22 mouse cellular contexts compared by ENCODE assay signal in the genomic region with DNA sequence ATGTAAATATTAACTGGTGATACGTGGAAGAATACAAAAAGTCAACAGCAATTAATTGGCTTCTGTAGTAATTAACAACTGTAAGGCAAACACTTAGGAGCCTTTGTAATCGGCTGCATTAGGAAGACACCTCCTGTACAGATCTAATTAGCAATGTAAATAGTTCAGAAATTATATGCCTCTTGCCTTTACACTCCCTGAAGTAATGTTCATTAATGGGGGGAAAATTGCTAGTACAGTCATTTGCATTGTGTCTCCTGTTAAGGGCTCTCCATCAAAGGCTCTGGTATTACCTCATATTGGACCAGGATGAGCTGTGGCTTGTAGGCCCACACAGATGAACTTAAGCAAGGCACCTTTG.
DNase-seq lines count a peak whose midpoint lies in the region; ATAC-seq and TF ChIP-seq lines count a peak whose summit lies in the region.
"Had no signal": no experiment of that assay in that cellular context is flagged by ENCODE, and none has a peak within 500 bp of the region (broad histone marks: within the 10 kb centered on the region; RNA-seq: fewer than 3 reads in every experiment).

No protein-coding gene starts in this region.

- peak; percentile 73 for ATAC-seq in forebrain, embryonic 11.5 days (replicated peaks; ENCODE audit: low FRiP score)
- peak; percentile 70 for ATAC-seq in midbrain, embryonic 14.5 days (ENCODE audit: low FRiP score, low TSS enrichment)
- ATAC-seq: CD4-positive, CD25-positive, alpha-beta regulatory T cell, adult 4 months; intestine, embryonic 15.5 days had no signal

- no peaks in the 10 kb centered on the region for H3K27me3 ChIP-seq in forebrain, embryonic 11.5 days (ENCODE audit: control insufficient read depth, insufficient read depth, low read length)
- H3K27me3 ChIP-seq in forebrain, embryonic 10.5 days (ENCODE audit: poor library complexity, severe bottlenecking): no peaks in the 10 kb centered on the region
- H3K27me3 ChIP-seq in midbrain, embryonic 14.5 days (ENCODE audit: control insufficient read depth, insufficient read depth, low read length): no peaks in the 10 kb centered on the region
- no peaks in the 10 kb centered on the region for H3K27me3 ChIP-seq in thymus, adult 2 months (ENCODE audit: control insufficient read depth, insufficient read depth, low read length)
- H3K27me3 ChIP-seq: intestine, embryonic 15.5 days had no signal

- no peak overlapping the region for H3K27ac ChIP-seq in forebrain, embryonic 11.5 days (ENCODE audit: low read depth, low read length)
- no peak overlapping the region for H3K27ac ChIP-seq in forebrain, embryonic 10.5 days
- no peak overlapping the region for H3K27ac ChIP-seq in midbrain, embryonic 14.5 days (replicated peaks; ENCODE audit: low read depth, low read length)
- H3K27ac ChIP-seq in thymus, adult 2 months (ENCODE audit: control insufficient read depth, insufficient read depth, low read length): no peak overlapping the region
- H3K27ac ChIP-seq: embryonic facial prominence, embryonic 10.5 days; heart, adult 2 months; intestine, embryonic 15.5 days; left cerebral cortex, adult 2 months had no signal

- no peaks in the 10 kb centered on the region for H3K36me3 ChIP-seq in forebrain, embryonic 11.5 days (ENCODE audit: control insufficient read depth, insufficient read depth, low read length)
- no peaks in the 10 kb centered on the region for H3K36me3 ChIP-seq in forebrain, embryonic 10.5 days (replicated peaks)
- no peaks in the 10 kb centered on the region for H3K36me3 ChIP-seq in midbrain, embryonic 14.5 days (ENCODE audit: control insufficient read depth, insufficient read depth, low read length)
- H3K36me3 ChIP-seq in thymus, adult 2 months (ENCODE audit: control insufficient read depth, insufficient read depth, low read length): no peaks in the 10 kb centered on the region
- H3K36me3 ChIP-seq: embryonic facial prominence, embryonic 10.5 days; intestine, embryonic 15.5 days had no signal

- WGBS in forebrain, embryonic 11.5 days: 53% methylated on average over 2 of the region's 2 CpGs
- WGBS in forebrain, embryonic 10.5 days: 77% methylated on average over 2 of the region's 2 CpGs
- WGBS in midbrain, embryonic 14.5 days: 49% methylated on average over 2 of the region's 2 CpGs
- 89% methylated on average over 2 of the region's 2 CpGs for WGBS in thymus, adult 2 months

- no peak for DNase-seq in forebrain, embryonic 11.5 days (ENCODE audit: low spot score)
- DNase-seq in forebrain, embryonic 10.5 days (ENCODE audit: extremely low spot score, low spot score): no peak
- DNase-seq in retina, postnatal 1 day: peak; percentile 78
- DNase-seq in retina, embryonic 14.5 days (ENCODE audit: low spot score): no peak
- DNase-seq in midbrain, embryonic 14.5 days: peak; percentile 26
- DNase-seq in thymus, adult 2 months: no peak
- no peak for DNase-seq in layer of hippocampus, adult 9-10 months (ENCODE audit: low spot score)
- DNase-seq in embryo, embryonic 11 days: no peak
- DNase-seq: adrenal gland, postnatal 14 days; gastrocnemius, postnatal 14 days; heart, adult 2 months; heart, postnatal 36 days; kidney, adult 9 months; kidney, postnatal 25 days; lung, adult 18-20 months; lung, postnatal 14 days; right cerebral cortex, adult 18-20 months; thymus, postnatal 36 days had no signal

- no peaks in the 10 kb centered on the region for H3K4me1 ChIP-seq in forebrain, embryonic 11.5 days (replicated peaks; ENCODE audit: control insufficient read depth, insufficient read depth, low read length)
- H3K4me1 ChIP-seq in forebrain, embryonic 10.5 days: no peaks in the 10 kb centered on the region
- no peaks in the 10 kb centered on the region for H3K4me1 ChIP-seq in midbrain, embryonic 14.5 days (ENCODE audit: control insufficient read depth, insufficient read depth, low read length)
- H3K4me1 ChIP-seq in thymus, adult 2 months (replicated peaks; ENCODE audit: control insufficient read depth, insufficient read depth, low read length): no peaks in the 10 kb centered on the region
- H3K4me1 ChIP-seq: embryonic facial prominence, embryonic 10.5 days; intestine, embryonic 15.5 days had no signal

- H3K9ac ChIP-seq in forebrain, embryonic 11.5 days (ENCODE audit: low read length): no peak overlapping the region
- H3K9ac ChIP-seq in midbrain, embryonic 14.5 days (replicated peaks; ENCODE audit: low read length): no peak overlapping the region
- H3K9ac ChIP-seq: intestine, embryonic 15.5 days had no signal

- H3K4me2 ChIP-seq in forebrain, embryonic 11.5 days (ENCODE audit: low read depth, low read length, severe bottlenecking): no peak overlapping the region
- H3K4me2 ChIP-seq in midbrain, embryonic 14.5 days (ENCODE audit: low read length): no peak overlapping the region
- H3K4me2 ChIP-seq: intestine, embryonic 15.5 days had no signal

- TF ChIP-seq POLR2A in thymus, adult 2 months (IDR thresholded peaks at IDR 0.05; ENCODE audit: control insufficient read depth, extremely low read depth, insufficient read depth, low read length, poor library complexity): no peak

- H3K4me3 ChIP-seq in forebrain, embryonic 11.5 days (ENCODE audit: low read depth, low read length): no peak overlapping the region
- no peak overlapping the region for H3K4me3 ChIP-seq in forebrain, embryonic 10.5 days
- H3K4me3 ChIP-seq in midbrain, embryonic 14.5 days (replicated peaks; ENCODE audit: low read depth, low read length): no peak overlapping the region
- no peak overlapping the region for H3K4me3 ChIP-seq in thymus, adult 2 months (ENCODE audit: control insufficient read depth, insufficient read depth, low read length)
- H3K4me3 ChIP-seq: embryonic facial prominence, embryonic 10.5 days; heart, adult 2 months; intestine, embryonic 15.5 days; left cerebral cortex, adult 2 months had no signal

- no peak for TF ChIP-seq CTCF in thymus, adult 2 months (IDR thresholded peaks at IDR 0.05; ENCODE audit: borderline replicate concordance, control insufficient read depth, extremely low read depth, insufficient read depth, low read length, poor library complexity)

- H3K9me3 ChIP-seq in forebrain, embryonic 11.5 days (ENCODE audit: control insufficient read depth, low read length): no peaks in the 10 kb centered on the region
- peaks cover 11% of the 10 kb centered on the region; the same call in 1 of the 2 replicates for H3K9me3 ChIP-seq in forebrain, embryonic 10.5 days
- H3K9me3 ChIP-seq in midbrain, embryonic 14.5 days (ENCODE audit: control insufficient read depth, low read length): no peaks in the 10 kb centered on the region
- H3K9me3 ChIP-seq: intestine, embryonic 15.5 days had no signal

Comparison
In these comparisons a context has a peak if more than half of its experiments do, and no peak if none do; other contexts are left out.
1. DNase-seq: peak in retina, postnatal 1 day (single experiment) and midbrain, embryonic 14.5 days (single experiment); none in forebrain, embryonic 11.5 days (single experiment), forebrain, embryonic 10.5 days (single experiment), retina, embryonic 14.5 days (single experiment), thymus, adult 2 months (single experiment), layer of hippocampus, adult 9-10 months (single experiment) and embryo, embryonic 11 days (single experiment).